ENCODE assay signal across 14 mouse cellular contexts in genomic region chr6:11942089-11942488, GRCm38 (mm10).
"Had no signal": no experiment of that assay in that cellular context is flagged by ENCODE, and none has a peak within 500 bp of the region (broad histone marks: within the 10 kb centered on the region; RNA-seq: fewer than 3 reads in every experiment).

No protein-coding gene starts in this region.

- ATAC-seq: hindbrain, postnatal 0 days; intestine, embryonic 16.5 days had no signal

- DNase-seq: gastrocnemius, postnatal 14 days; gastrocnemius, postnatal 36 days; heart, adult 18-20 months; heart, postnatal 14 days; heart, postnatal 36 days; kidney, adult 11 months; kidney, adult 2 months; kidney, adult 9 months; kidney, postnatal 25 days; kidney, postnatal 4 days; liver; liver, embryonic 13.5 days had no signal
